Mouse (Mus musculus) kidney, postnatal 14 days (tissue): ENCODE results near the gene Fam107b.

Experiments
- DNase-seq: peaks from one replicate; pipeline ENCODE4 v3.0.0; 2022; ENCODE audit warnings: mixed read lengths

Gene Fam107b

GRCm38 (mm10) chr2:3787752-3788423 lies 217.6 kb downstream of the Fam107b start:
- no peak for DNase-seq

- DNase-seq: no peak
Measured at GRCm38 (mm10) chr2:3788424-3788786, 218.1 kb downstream of the Fam107b start.

- no peak for DNase-seq
Measured at GRCm38 (mm10) chr2:3796543-3796942, 226.3 kb downstream of the Fam107b start.

GRCm38 (mm10) chr2:3799767-3800554 lies 229.7 kb downstream of the Fam107b start:
- DNase-seq: peak; percentile 59

- no peak for DNase-seq
Measured at GRCm38 (mm10) chr2:3800555-3800878, 230.2 kb downstream of the Fam107b start.

- DNase-seq: no peak
Measured at GRCm38 (mm10) chr2:3805742-3806141, 235.5 kb downstream of the Fam107b start.

- DNase-seq: no peak
Measured at GRCm38 (mm10) chr2:3810321-3810720, 240.0 kb downstream of the Fam107b start.

GRCm38 (mm10) chr2:3816142-3816609 lies 245.9 kb downstream of the Fam107b start:
- DNase-seq: peak; percentile 60

GRCm38 (mm10) chr2:3817626-3818025 lies 247.3 kb downstream of the Fam107b start:
- DNase-seq: no peak

- no peak for DNase-seq
Measured at GRCm38 (mm10) chr2:3822483-3823455, 252.5 kb downstream of the Fam107b start.
